Mouse (Mus musculus) thymus, adult 18-20 months (tissue): ENCODE measurements around the gene Dnase2b.

ENCODE experiments used
- DNase-seq, 2 experiments: peaks; one replicate each; pipeline ENCODE4 v3.0.0; 2022; ENCODE audit warnings: mixed read lengths in 2 of 2

Dnase2b gene

GRCm38 (mm10) chr3:146615496-146615895, at the start of gene Dnase2b:
Gene Dnase2b, minus strand, starts transcription at chr3:146615596.
- no peak for DNase-seq

GRCm38 (mm10) chr3:146661907-146662306, 46.5 kb upstream of the Dnase2b start:
- no peak for DNase-seq

- no peak for DNase-seq
Observed at GRCm38 (mm10) chr3:146661001-146661400, 45.6 kb upstream of the Dnase2b start.

- DNase-seq: no peak
Observed at GRCm38 (mm10) chr3:146659321-146659720, 43.9 kb upstream of the Dnase2b start.

GRCm38 (mm10) chr3:146658061-146658639, 42.8 kb upstream of the Dnase2b start:
- DNase-seq: no peak

- no peak for DNase-seq
Observed at GRCm38 (mm10) chr3:146657433-146657832, 42.0 kb upstream of the Dnase2b start.

- DNase-seq: no peak
Observed at GRCm38 (mm10) chr3:146655111-146655577, 39.7 kb upstream of the Dnase2b start.

GRCm38 (mm10) chr3:146653692-146654091, 38.3 kb upstream of the Dnase2b start:
- DNase-seq: no peak

- no peak for DNase-seq
Observed at GRCm38 (mm10) chr3:146652431-146652830, 37.0 kb upstream of the Dnase2b start.

GRCm38 (mm10) chr3:146651217-146651616, 35.8 kb upstream of the Dnase2b start, which contains the start of gene 4930503B20Rik:
Gene 4930503B20Rik, minus strand, starts transcription at chr3:146651317.
- DNase-seq: no peak

GRCm38 (mm10) chr3:146650716-146651115, 35.3 kb upstream of the Dnase2b start:
- no peak for DNase-seq

- no peak for DNase-seq
Observed at GRCm38 (mm10) chr3:146649311-146649894, 34.0 kb upstream of the Dnase2b start.

GRCm38 (mm10) chr3:146641818-146642427, 26.5 kb upstream of the Dnase2b start:
- no peak for DNase-seq

- no peak for DNase-seq
Observed at GRCm38 (mm10) chr3:146632506-146632905, 17.1 kb upstream of the Dnase2b start.

- no peak for DNase-seq
Observed at GRCm38 (mm10) chr3:146628227-146628982, 13.0 kb upstream of the Dnase2b start.

GRCm38 (mm10) chr3:146625766-146626165, 10.4 kb upstream of the Dnase2b start:
- no peak for DNase-seq

- no peak for DNase-seq
Observed at GRCm38 (mm10) chr3:146621966-146622365, 6.6 kb upstream of the Dnase2b start.

- no peak for DNase-seq
Observed at GRCm38 (mm10) chr3:146620555-146621249, 5.3 kb upstream of the Dnase2b start.

GRCm38 (mm10) chr3:146620101-146620500, 4.7 kb upstream of the Dnase2b start:
- DNase-seq: no peak

- DNase-seq: no peak
Observed at GRCm38 (mm10) chr3:146618357-146618756, 3.0 kb upstream of the Dnase2b start.

- DNase-seq: no peak
Observed at GRCm38 (mm10) chr3:146617946-146618345, 2.5 kb upstream of the Dnase2b start.

GRCm38 (mm10) chr3:146616533-146617283, 1.3 kb upstream of the Dnase2b start:
- no peak for DNase-seq
